Mouse (Mus musculus): ENCODE measurements around the gene Gm11232.

Gene Gm11232

GRCm38 (mm10) chr4:71757865-71758264 is at the start of gene Gm11232:
TSS of gene Gm11232 (minus strand) at chr4:71757965.
- no peak for DNase-seq

GRCm38 (mm10) chr4:71805977-71806534 is 48.3 kb upstream of the Gm11232 start:
- no peak for DNase-seq

GRCm38 (mm10) chr4:71765529-71765928 is 7.8 kb upstream of the Gm11232 start:
- DNase-seq, result no peak

- peak; percentile 64 for DNase-seq
Measured at GRCm38 (mm10) chr4:71765071-71765470, 7.3 kb upstream of the Gm11232 start.

- DNase-seq, result no peak
Measured at GRCm38 (mm10) chr4:71756441-71757221, 1.1 kb downstream of the Gm11232 start.

GRCm38 (mm10) chr4:71745741-71746140 is 12.0 kb downstream of the Gm11232 start:
- no peak for DNase-seq

GRCm38 (mm10) chr4:71736529-71736928 is 21.2 kb downstream of the Gm11232 start:
- no peak for DNase-seq

GRCm38 (mm10) chr4:71735261-71735660 is 22.5 kb downstream of the Gm11232 start:
- no peak for DNase-seq

- DNase-seq, result no peak
Measured at GRCm38 (mm10) chr4:71729401-71729800, 28.4 kb downstream of the Gm11232 start.

GRCm38 (mm10) chr4:71727611-71728010 is 30.2 kb downstream of the Gm11232 start:
- no peak for DNase-seq

GRCm38 (mm10) chr4:71727056-71727455 is 30.7 kb downstream of the Gm11232 start:
- DNase-seq, result no peak

- no peak for DNase-seq
Measured at GRCm38 (mm10) chr4:71725889-71726288, 31.9 kb downstream of the Gm11232 start.

Measured in cerebellum, adult 11 months (tissue).